Mouse (Mus musculus): ENCODE measurements around the gene Crk.

DNA sequence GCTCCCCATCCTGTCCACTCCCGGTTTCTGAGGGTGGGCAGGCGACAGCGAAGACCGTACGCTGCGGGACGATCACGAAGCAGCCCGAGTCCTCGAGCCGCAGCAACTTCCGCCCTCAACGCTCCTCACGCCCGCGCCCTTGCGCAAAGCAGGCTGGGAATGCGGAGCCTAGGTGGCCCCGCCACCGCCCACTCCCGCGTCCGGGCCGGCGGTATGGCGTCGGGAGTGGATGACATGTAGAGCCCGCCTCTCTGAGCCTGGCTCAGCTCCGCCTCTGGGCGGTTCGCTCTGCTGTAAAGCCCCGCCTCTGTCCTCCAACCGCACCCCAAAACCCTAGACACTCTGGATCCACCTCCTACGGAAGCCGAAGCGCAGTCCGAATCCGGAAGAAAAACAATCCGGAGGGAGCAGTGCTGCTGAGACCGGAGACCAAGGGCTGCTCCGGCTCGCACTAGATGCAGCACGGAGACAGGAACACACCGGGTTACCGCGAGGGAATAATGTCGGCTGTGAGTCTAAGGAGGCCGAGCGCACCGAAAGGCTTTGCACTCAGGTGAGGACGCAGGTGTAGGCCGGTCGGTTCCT lies 48.3 kb upstream of the Crk start, which contains the start of gene Inpp5k:
- no peak for TF ChIP-seq CTCF (IDR thresholded peaks at IDR 0.05; ENCODE audit: low read depth, low read length)
- no peak for TF ChIP-seq EP300 (IDR thresholded peaks at IDR 0.05; ENCODE audit: insufficient read depth, low read depth, low read length)
- peak; percentile 85 for TF ChIP-seq POLR2A (IDR thresholded peaks at IDR 0.05; ENCODE audit: insufficient read depth, low read length)
